Mouse (Mus musculus): Measurements from ENCODE around the gene Cntnap5b.

- TF ChIP-seq CTCF (IDR thresholded peaks at IDR 0.05; ENCODE audit: control insufficient read depth, insufficient read depth, low read length), result no peak
- TF ChIP-seq POLR2A (IDR thresholded peaks at IDR 0.05; ENCODE audit: borderline replicate concordance, control insufficient read depth, low read depth, low read length), result no peak
Measured at GRCm38 (mm10) chr1:100006021-100006745, 233.6 kb downstream of the Cntnap5b start.
